Comparison of ENCODE assay signal across 8 mouse cellular contexts in the genomic region with DNA sequence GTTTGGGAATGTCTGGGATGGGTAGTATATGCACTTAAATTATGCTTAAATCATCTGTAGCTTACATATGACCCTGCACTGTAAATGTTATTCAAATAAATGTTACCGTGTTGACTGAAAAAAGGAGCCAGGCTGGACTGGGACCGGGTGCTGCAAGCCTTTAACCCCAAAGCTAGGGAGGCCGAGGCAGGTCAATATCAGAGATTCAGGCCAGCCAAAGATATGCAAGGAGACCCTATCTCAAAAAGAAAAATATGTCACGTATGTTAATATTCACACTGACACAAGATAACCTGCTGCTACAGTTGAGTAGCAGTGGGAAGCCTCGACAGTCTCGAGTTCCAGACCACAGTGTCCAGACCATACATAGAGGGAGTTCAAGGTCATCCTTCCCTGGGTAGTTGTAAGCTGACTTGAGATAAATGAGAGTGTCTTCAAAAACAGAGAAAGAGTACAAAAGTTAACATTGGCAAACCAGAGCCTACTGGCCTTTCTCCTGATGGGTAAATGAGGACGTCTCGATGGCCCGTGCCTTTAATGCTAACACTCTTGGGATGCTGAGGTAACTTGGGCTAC. TPM values are rescaled to one million over a fixed set of nuclear protein-coding genes. Genes with fewer than 3 reads are reported as not detected.
A peak's percentile ranks its signal among the peaks of the same experiment; 100 is the strongest.
DNase-seq lines count a peak whose midpoint lies in the region; ATAC-seq and TF ChIP-seq lines count a peak whose summit lies in the region.

No protein-coding gene starts in this region.

- peaks cover 12% of the 10 kb centered on the region for H3K36me3 ChIP-seq in heart, embryonic 12.5 days
- H3K36me3 ChIP-seq in MEL (ENCODE audit: control insufficient read depth in 1 of 2, insufficient read depth in 2 of 2, low read length in 2 of 2): peaks cover 7 to 46% of the 10 kb centered on the region in 2 experiments; a peak in 3 of 4 replicates
- 0 out of 2 replicates have a peak, but pooled peaks cover 2% of the 10 kb centered on the region for H3K36me3 ChIP-seq in hindbrain, embryonic 11.5 days (ENCODE audit: control insufficient read depth, insufficient read depth, low read length)
- H3K36me3 ChIP-seq in midbrain, embryonic 10.5 days: peaks cover 41% of the 10 kb centered on the region
- peaks cover 9% of the 10 kb centered on the region for H3K36me3 ChIP-seq in thymus, adult 2 months (ENCODE audit: control insufficient read depth, insufficient read depth, low read length)

- H3K9ac ChIP-seq in heart, embryonic 12.5 days: peak overlapping the region; percentile 63
- peak overlapping the region; percentile 94 for H3K9ac ChIP-seq in MEL (ENCODE audit: control insufficient read depth, low read depth, low read length, poor library complexity, severe bottlenecking)
- peak overlapping the region; percentile 28; the same call in 1 of the 2 replicates for H3K9ac ChIP-seq in hindbrain, embryonic 11.5 days (ENCODE audit: low read depth, low read length)

- H3K27me3 ChIP-seq in heart, embryonic 12.5 days (replicated peaks): no peaks in the 10 kb centered on the region
- no peaks in the 10 kb centered on the region for H3K27me3 ChIP-seq in MEL (ENCODE audit: control insufficient read depth in 1 of 2, insufficient read depth in 2 of 2, low read length in 2 of 2)
- H3K27me3 ChIP-seq in hindbrain, embryonic 11.5 days (ENCODE audit: control insufficient read depth, insufficient read depth, low read length): no peaks in the 10 kb centered on the region
- no peaks in the 10 kb centered on the region for H3K27me3 ChIP-seq in midbrain, embryonic 10.5 days (ENCODE audit: low read depth, poor library complexity, severe bottlenecking)
- no peaks in the 10 kb centered on the region for H3K27me3 ChIP-seq in thymus, adult 2 months (ENCODE audit: control insufficient read depth, insufficient read depth, low read length)

- no peak for TF ChIP-seq RAD21 in MEL (IDR thresholded peaks at IDR 0.05; ENCODE audit: low read depth, low read length)

- H3K4me1 ChIP-seq in heart, embryonic 12.5 days (replicated peaks): peaks cover 39% of the 10 kb centered on the region
- peaks cover 12 to 46% of the 10 kb centered on the region in 2 experiments for H3K4me1 ChIP-seq in MEL (ENCODE audit: control insufficient read depth in 1 of 2, insufficient read depth in 2 of 2, low read length in 2 of 2)
- H3K4me1 ChIP-seq in hindbrain, embryonic 11.5 days (replicated peaks; ENCODE audit: control insufficient read depth, insufficient read depth, low read length): peaks cover 8% of the 10 kb centered on the region
- peaks cover 32% of the 10 kb centered on the region for H3K4me1 ChIP-seq in midbrain, embryonic 10.5 days
- H3K4me1 ChIP-seq in thymus, adult 2 months (replicated peaks; ENCODE audit: control insufficient read depth, insufficient read depth, low read length): peaks cover 16% of the 10 kb centered on the region

- no peak for TF ChIP-seq POLR2A in MEL (IDR thresholded peaks at IDR 0.05; ENCODE audit: control insufficient read depth in 1 of 2, insufficient read depth in 1 of 2, low read depth in 1 of 2, low read length in 2 of 2, poor library complexity in 1 of 2)
- TF ChIP-seq POLR2A in thymus, adult 2 months (IDR thresholded peaks at IDR 0.05; ENCODE audit: control insufficient read depth, extremely low read depth, insufficient read depth, low read length, poor library complexity): no peak

- ATAC-seq in heart, embryonic 12.5 days (ENCODE audit: insufficient number of reproducible peaks, low FRiP score): no peak
- no peak for ATAC-seq in hindbrain, embryonic 11.5 days (ENCODE audit: low FRiP score)

- no peak for TF ChIP-seq CTCF in MEL (IDR thresholded peaks at IDR 0.05 in 2 of 3, conservative IDR thresholded peaks at IDR 0.05 in 1 of 3; ENCODE audit: control insufficient read depth in 1 of 3, insufficient read depth in 1 of 3, low read depth in 2 of 3, low read length in 3 of 3, poor library complexity in 1 of 3, severe bottlenecking in 1 of 3)
- TF ChIP-seq CTCF in thymus, adult 2 months (IDR thresholded peaks at IDR 0.05; ENCODE audit: borderline replicate concordance, control insufficient read depth, extremely low read depth, insufficient read depth, low read length, poor library complexity): no peak

- no peak for TF ChIP-seq EP300 in MEL (IDR thresholded peaks at IDR 0.05; ENCODE audit: low read depth in 1 of 2, low read length in 2 of 2)

- H3K9me3 ChIP-seq in heart, embryonic 12.5 days (replicated peaks): no peaks in the 10 kb centered on the region
- no peaks in the 10 kb centered on the region for H3K9me3 ChIP-seq in MEL (replicated peaks; ENCODE audit: insufficient read depth, low read length)
- no peaks in the 10 kb centered on the region for H3K9me3 ChIP-seq in hindbrain, embryonic 11.5 days (ENCODE audit: control insufficient read depth, low read length)
- H3K9me3 ChIP-seq in midbrain, embryonic 10.5 days (replicated peaks): no peaks in the 10 kb centered on the region

- WGBS in heart, embryonic 12.5 days: 58% methylated on average over 9 of the region's 9 CpGs
- WGBS in hindbrain, embryonic 11.5 days: 61% methylated on average over 9 of the region's 9 CpGs
- WGBS in midbrain, embryonic 10.5 days: 68% methylated on average over 9 of the region's 9 CpGs
- WGBS in thymus, adult 2 months: 76% methylated on average over 9 of the region's 9 CpGs

- H3K27ac ChIP-seq in heart, embryonic 12.5 days (ENCODE audit: poor library complexity, severe bottlenecking): no peak overlapping the region; the same call in 1 of the 2 replicates
- peak overlapping the region; percentile 12; the same call in 1 of the 2 replicates for H3K27ac ChIP-seq in MEL (ENCODE audit: control insufficient read depth, low read depth, low read length)
- no peak overlapping the region for H3K27ac ChIP-seq in hindbrain, embryonic 11.5 days (ENCODE audit: low read depth, low read length)
- H3K27ac ChIP-seq in midbrain, embryonic 10.5 days (replicated peaks): peak overlapping the region; percentile 91
- no peak overlapping the region for H3K27ac ChIP-seq in thymus, adult 2 months (ENCODE audit: control insufficient read depth, insufficient read depth, low read length)

- peaks cover 66% of the 10 kb centered on the region for H3K79me2 ChIP-seq in MEL (ENCODE audit: control insufficient read depth, insufficient read depth, low read length, poor library complexity)

- intact Hi-C loops in heart, postnatal 25 days (cut with DNase I): no loop called here

- no peak for DNase-seq in heart, postnatal 25 days (ENCODE audit: low spot score)
- DNase-seq in MEL (ENCODE audit: low read depth, low spot score): peak; percentile 25
- DNase-seq in hindbrain, embryonic 11.5 days (ENCODE audit: low spot score): no peak
- no peak for DNase-seq in midbrain, embryonic 10.5 days (ENCODE audit: low spot score)
- DNase-seq in thymus, adult 2 months: no peak
- no peak for DNase-seq in ovary, postnatal 14 days (ENCODE audit: low spot score)
- no peak for DNase-seq in embryo, embryonic 10.5 days (ENCODE audit: low spot score)

- peak overlapping the region; percentile 92 for H3K4me3 ChIP-seq in heart, embryonic 12.5 days
- peak overlapping the region; percentile 82 to 91 for H3K4me3 ChIP-seq in MEL (ENCODE audit: control insufficient read depth in 1 of 2, insufficient read depth in 1 of 2, low read depth in 2 of 2, low read length in 2 of 2)
- H3K4me3 ChIP-seq in hindbrain, embryonic 11.5 days (ENCODE audit: low read depth, low read length): peak overlapping the region; percentile 63; the same call in 1 of the 2 replicates
- H3K4me3 ChIP-seq in midbrain, embryonic 10.5 days: peak overlapping the region; percentile 90
- no peak overlapping the region for H3K4me3 ChIP-seq in thymus, adult 2 months (ENCODE audit: control insufficient read depth, insufficient read depth, low read length)

- H3K4me2 ChIP-seq in heart, embryonic 12.5 days: peak overlapping the region; percentile 92
- H3K4me2 ChIP-seq in hindbrain, embryonic 11.5 days (replicated peaks; ENCODE audit: low read depth, low read length): peak overlapping the region; percentile 77

RNA-seq across cellular contexts. Expression of gene Trp53, which starts 2.2 kb away (rescaled TPM):
- 76.0 and 79.1 TPM in 2 replicates for polyA plus RNA-seq in heart, embryonic 12.5 days (2016; fragmentation: Nextera tagmentation; extraction: Ambion mirVana)
- total RNA-seq in heart, postnatal 25 days (2021): 10 to 100 TPM; 16.9 to 17.9 TPM
- total RNA-seq in MEL (2012; rRNA removed): 74.1 and 76.4 TPM in 2 replicates
- polyA plus RNA-seq in MEL (2012; ENCODE audit: insufficient read depth in 1 of 2, insufficient read length in 2 of 2, low read depth in 1 of 2, low replicate concordance in 2 of 2, missing spikeins in 1 of 2): 100 to 1,000 TPM in 1 of 2 experiments, not detected in 1; 212 TPM
- 156 and 159 TPM in 2 replicates for polyA plus RNA-seq in hindbrain, embryonic 11.5 days (2014; fragmentation: Nextera tagmentation; extraction: Ambion mirVana)
- 148 and 166 TPM in 2 replicates for polyA plus RNA-seq in midbrain, embryonic 10.5 days (2016; fragmentation: Nextera tagmentation; extraction: Ambion mirVana)
- 266 and 303 TPM in 2 replicates for polyA plus RNA-seq in thymus, adult 2 months (2012; rRNA removed)

RNA-seq across cellular contexts. Expression of gene Wrap53, which starts 2.3 kb away (rescaled TPM):
- 18.7 and 19.5 TPM in 2 replicates for polyA plus RNA-seq in heart, embryonic 12.5 days (2016; fragmentation: Nextera tagmentation; extraction: Ambion mirVana)
- 1 to 10 TPM; 4.6 to 6.1 TPM for total RNA-seq in heart, postnatal 25 days (2021)
- 18.5 and 18.9 TPM in 2 replicates for total RNA-seq in MEL (2012; rRNA removed)
- 10 to 100 TPM in 1 of 2 experiments, not detected in 1; 24.5 TPM for polyA plus RNA-seq in MEL (2012; ENCODE audit: insufficient read depth in 1 of 2, insufficient read length in 2 of 2, low read depth in 1 of 2, low replicate concordance in 2 of 2, missing spikeins in 1 of 2)
- 36.6 and 37.8 TPM in 2 replicates for polyA plus RNA-seq in hindbrain, embryonic 11.5 days (2014; fragmentation: Nextera tagmentation; extraction: Ambion mirVana)
- polyA plus RNA-seq in midbrain, embryonic 10.5 days (2016; fragmentation: Nextera tagmentation; extraction: Ambion mirVana): 45.0 and 50.7 TPM in 2 replicates
- polyA plus RNA-seq in thymus, adult 2 months (2012; rRNA removed): 41.2 and 48.5 TPM in 2 replicates

RNA-seq across cellular contexts. Expression of gene Efnb3, which starts 22.3 kb away (rescaled TPM):
- polyA plus RNA-seq in heart, embryonic 12.5 days (2016; fragmentation: Nextera tagmentation; extraction: Ambion mirVana): 87.4 and 90.0 TPM in 2 replicates
- total RNA-seq in heart, postnatal 25 days (2021): 10 to 100 TPM; 64.1 to 71.6 TPM
- total RNA-seq in MEL (2012; rRNA removed): 0.20 and 0.23 TPM in 2 replicates
- polyA plus RNA-seq in MEL (2012; ENCODE audit: insufficient read depth in 1 of 2, insufficient read length in 2 of 2, low read depth in 1 of 2, low replicate concordance in 2 of 2, missing spikeins in 1 of 2): under 1 TPM in 1 of 2 experiments, not detected in 1; 0.72 TPM
- polyA plus RNA-seq in hindbrain, embryonic 11.5 days (2014; fragmentation: Nextera tagmentation; extraction: Ambion mirVana): 12.2 and 15.5 TPM in 2 replicates
- 48.8 and 53.9 TPM in 2 replicates for polyA plus RNA-seq in midbrain, embryonic 10.5 days (2016; fragmentation: Nextera tagmentation; extraction: Ambion mirVana)
- polyA plus RNA-seq in thymus, adult 2 months (2012; rRNA removed): 3.7 and 8.7 TPM in 2 replicates

RNA-seq across cellular contexts. Expression of gene Atp1b2, which starts 23.4 kb away (rescaled TPM):
- 30.9 and 31.1 TPM in 2 replicates for polyA plus RNA-seq in heart, embryonic 12.5 days (2016; fragmentation: Nextera tagmentation; extraction: Ambion mirVana)
- 10 to 100 TPM; 18.0 to 25.8 TPM for total RNA-seq in heart, postnatal 25 days (2021)
- 13.4 and 15.1 TPM in 2 replicates for total RNA-seq in MEL (2012; rRNA removed)
- 100 to 1,000 TPM in 1 of 2 experiments, not detected in 1; 136 TPM for polyA plus RNA-seq in MEL (2012; ENCODE audit: insufficient read depth in 1 of 2, insufficient read length in 2 of 2, low read depth in 1 of 2, low replicate concordance in 2 of 2, missing spikeins in 1 of 2)
- 11.7 and 13.1 TPM in 2 replicates for polyA plus RNA-seq in hindbrain, embryonic 11.5 days (2014; fragmentation: Nextera tagmentation; extraction: Ambion mirVana)
- polyA plus RNA-seq in midbrain, embryonic 10.5 days (2016; fragmentation: Nextera tagmentation; extraction: Ambion mirVana): 6.0 and 8.6 TPM in 2 replicates
- polyA plus RNA-seq in thymus, adult 2 months (2012; rRNA removed): 3.4 and 4.2 TPM in 2 replicates

RNA-seq across cellular contexts. Expression of gene Dnah2, which starts 33.4 kb away (rescaled TPM):
- polyA plus RNA-seq in heart, embryonic 12.5 days (2016; fragmentation: Nextera tagmentation; extraction: Ambion mirVana): 0.15 and 0.59 TPM in 2 replicates
- total RNA-seq in heart, postnatal 25 days (2021): under 1 TPM; 0.17 to 0.39 TPM
- under 0.01 and 0.04 TPM in 2 replicates for total RNA-seq in MEL (2012; rRNA removed)
- under 1 TPM in 1 of 2 experiments, not detected in 1; 0.07 TPM for polyA plus RNA-seq in MEL (2012; ENCODE audit: insufficient read depth in 1 of 2, insufficient read length in 2 of 2, low read depth in 1 of 2, low replicate concordance in 2 of 2, missing spikeins in 1 of 2)
- 0.68 and 1.6 TPM in 2 replicates for polyA plus RNA-seq in hindbrain, embryonic 11.5 days (2014; fragmentation: Nextera tagmentation; extraction: Ambion mirVana)
- polyA plus RNA-seq in midbrain, embryonic 10.5 days (2016; fragmentation: Nextera tagmentation; extraction: Ambion mirVana): 1.2 and 1.9 TPM in 2 replicates
- polyA plus RNA-seq in thymus, adult 2 months (2012; rRNA removed): 0.28 and 0.39 TPM in 2 replicates

Comparison
In these comparisons a context has a peak if more than half of its experiments do, and no peak if none do; other contexts are left out.
1. H3K27ac ChIP-seq: peak in MEL (single experiment) and midbrain, embryonic 10.5 days (single experiment); none in heart, embryonic 12.5 days (single experiment), hindbrain, embryonic 11.5 days (single experiment) and thymus, adult 2 months (single experiment).
2. H3K9ac ChIP-seq: peak in every context shown above with its lines; median percentile 94 in MEL; 63 in heart, embryonic 12.5 days; 28 in hindbrain, embryonic 11.5 days.